Mouse (Mus musculus): ENCODE data around the gene Dnmt1.
A peak's percentile ranks its signal among the peaks of the same experiment; 100 is the strongest.

Dnmt1 gene

DNA sequence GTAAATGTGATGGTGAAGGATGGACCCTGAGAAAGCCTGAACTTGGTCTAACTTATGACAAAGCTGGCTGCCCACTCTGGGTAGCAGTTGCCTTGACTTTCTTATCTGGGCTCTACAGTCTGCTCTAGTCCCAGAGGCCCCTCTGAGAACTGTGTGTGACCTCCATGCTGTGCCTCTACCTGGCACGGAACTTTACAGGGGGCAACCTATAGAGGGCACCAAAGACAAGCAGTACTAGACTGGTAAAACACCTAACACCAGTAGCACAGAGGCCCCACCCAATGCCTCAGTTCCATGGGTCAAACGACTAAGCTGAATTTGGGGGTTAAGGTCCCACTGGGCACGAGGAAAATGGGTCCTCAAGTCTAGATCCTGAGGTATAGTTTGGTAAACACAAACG is 43.5 kb downstream of the Dnmt1 start:
- peak in 1 of 2 experiments; percentile 39 for DNase-seq

GRCm38 (mm10) chr9:20909948-20910347 is 49.7 kb downstream of the Dnmt1 start:
- DNase-seq = no peak

DNA sequence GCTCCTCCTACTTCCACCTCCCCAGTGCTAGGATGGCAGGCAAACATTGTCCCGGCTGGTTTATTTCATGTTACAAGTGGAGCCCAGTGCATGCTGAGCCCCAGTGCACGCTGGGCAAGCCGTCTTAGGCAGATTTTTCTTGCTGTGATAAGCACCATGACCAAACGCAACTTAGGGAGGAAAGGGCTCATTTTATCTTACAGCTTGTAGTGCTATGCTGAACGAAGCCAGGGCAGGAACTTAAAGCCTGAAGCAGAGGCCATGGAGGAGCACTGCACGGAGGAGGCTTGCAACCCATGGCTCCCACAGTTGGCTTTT is 57.6 kb downstream of the Dnmt1 start:
- DNase-seq = no peak

- DNase-seq = peak; percentile 40 to 71
Observed at GRCm38 (mm10) chr9:20901466-20902173, 58.1 kb downstream of the Dnmt1 start.

DNA sequence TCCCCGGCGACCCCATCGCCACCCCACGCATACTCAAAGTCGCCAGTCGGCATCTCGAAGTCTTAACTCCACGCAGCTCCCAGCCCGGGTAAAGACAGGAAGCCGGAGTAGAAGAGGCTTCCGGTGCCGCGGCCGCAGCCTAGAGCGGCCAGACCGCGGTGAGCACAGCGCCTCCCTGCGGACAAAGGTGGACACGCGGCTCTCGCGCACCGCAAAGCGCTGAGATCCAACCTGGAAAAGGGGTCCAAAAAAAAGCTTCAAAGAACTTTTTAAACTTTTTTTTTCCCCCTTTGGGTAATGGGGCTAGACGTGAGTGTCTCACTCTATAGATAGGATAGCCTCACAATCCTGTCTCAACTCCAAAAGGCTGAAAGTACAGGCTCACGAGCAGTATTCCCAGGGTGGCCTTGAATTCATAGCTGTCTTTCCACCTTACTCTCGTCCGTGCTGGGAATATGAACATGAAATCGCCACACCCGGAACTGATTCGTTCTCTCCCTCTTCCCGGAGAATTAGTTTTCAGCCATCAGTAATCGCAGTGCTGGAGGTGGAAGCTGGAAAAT is 61.1 kb downstream of the Dnmt1 start, which contains the start of gene Eif3g:
Eif3g (minus strand) TSS at position 113 of the 563 bp plus-strand sequence.
- DNase-seq = peak; percentile 77 to 86

DNA sequence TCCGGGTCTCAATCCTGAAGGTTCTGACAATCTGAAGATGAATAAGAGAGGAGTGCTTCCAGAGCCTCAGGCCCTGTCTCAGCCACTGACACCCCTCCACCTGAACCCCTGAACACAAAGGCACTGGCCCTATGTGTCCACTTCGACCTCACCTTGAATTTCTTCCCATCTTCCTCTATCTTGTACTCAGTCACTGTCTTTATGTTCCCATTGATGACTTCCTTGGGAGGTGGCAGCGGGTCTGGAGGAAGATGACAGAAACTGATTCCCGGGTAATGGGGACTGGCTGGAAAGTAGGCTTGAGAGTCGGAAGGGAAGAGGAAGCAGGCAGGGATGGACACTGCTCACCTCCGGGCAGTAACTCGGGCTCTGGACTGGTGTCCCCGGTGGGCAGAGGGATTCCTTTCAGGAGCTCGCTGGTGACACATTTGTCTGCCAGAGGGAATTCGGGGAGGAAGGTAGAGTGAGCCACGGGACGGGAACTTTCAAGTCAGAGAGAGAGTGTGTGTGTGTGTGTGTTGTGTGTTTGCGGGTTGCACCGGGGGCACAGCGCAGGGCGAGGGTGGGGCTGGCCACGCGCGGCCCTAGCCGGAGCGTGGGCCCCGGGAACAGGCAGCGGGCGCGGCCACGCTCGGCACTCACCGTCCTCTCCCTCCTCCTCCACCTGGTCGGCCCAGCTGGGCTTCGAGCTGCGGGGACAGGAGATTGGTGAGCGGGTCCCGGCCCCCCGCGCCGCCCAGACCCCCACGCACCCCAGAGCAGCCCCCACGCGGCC is 61.8 kb downstream of the Dnmt1 start:
- no peak for DNase-seq

- DNase-seq = no peak
Observed at GRCm38 (mm10) chr9:20895382-20895781, 64.3 kb downstream of the Dnmt1 start.

GRCm38 (mm10) chr9:20894629-20895028 is 65.1 kb downstream of the Dnmt1 start:
- DNase-seq = no peak

- DNase-seq = no peak
Observed at GRCm38 (mm10) chr9:20893590-20894343, 65.9 kb downstream of the Dnmt1 start.

DNA sequence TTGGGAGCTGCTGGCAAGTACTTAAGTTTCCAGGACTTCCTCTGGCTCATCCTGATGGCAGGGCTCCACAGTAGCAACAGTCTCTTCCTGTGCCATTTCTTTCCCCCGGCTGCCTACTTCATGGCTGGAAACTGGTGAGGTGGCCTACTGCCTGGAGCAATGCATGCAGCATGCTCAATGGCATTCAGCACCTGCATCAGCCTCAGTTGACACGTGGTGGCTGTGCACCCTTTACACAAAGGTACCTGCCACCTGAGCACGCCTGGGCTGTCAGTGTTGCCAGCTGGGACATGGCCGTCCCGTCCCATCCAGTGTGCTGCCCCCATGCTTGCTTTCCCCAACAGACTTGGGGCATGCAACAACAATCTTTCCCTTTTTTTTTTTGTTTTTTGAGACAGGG is 66.6 kb downstream of the Dnmt1 start:
- no peak for DNase-seq

GRCm38 (mm10) chr9:20892104-20892653 is 67.5 kb downstream of the Dnmt1 start:
- DNase-seq = no peak

- no peak for DNase-seq
Observed at GRCm38 (mm10) chr9:20891339-20892103, 68.2 kb downstream of the Dnmt1 start.

DNA sequence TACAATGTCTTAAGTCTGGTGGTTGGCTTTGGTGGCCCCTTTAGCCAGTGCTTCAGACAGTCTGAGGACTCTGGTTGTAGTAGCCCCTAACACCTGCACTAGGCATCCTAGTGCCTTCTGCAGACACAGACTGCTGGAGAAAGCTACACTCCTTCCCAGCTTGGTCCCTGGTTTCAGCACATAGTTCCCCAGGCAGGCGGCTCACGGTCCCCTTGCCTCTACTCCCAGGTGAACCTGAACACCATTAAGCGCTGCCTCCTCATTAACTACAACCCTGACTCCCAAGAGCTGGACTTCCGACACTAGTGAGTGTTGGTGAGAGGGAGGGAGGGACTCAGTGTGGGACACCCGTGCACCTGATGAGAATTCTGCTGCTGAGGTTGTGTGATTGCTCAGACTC is 69.3 kb downstream of the Dnmt1 start:
- DNase-seq = no peak

DNA sequence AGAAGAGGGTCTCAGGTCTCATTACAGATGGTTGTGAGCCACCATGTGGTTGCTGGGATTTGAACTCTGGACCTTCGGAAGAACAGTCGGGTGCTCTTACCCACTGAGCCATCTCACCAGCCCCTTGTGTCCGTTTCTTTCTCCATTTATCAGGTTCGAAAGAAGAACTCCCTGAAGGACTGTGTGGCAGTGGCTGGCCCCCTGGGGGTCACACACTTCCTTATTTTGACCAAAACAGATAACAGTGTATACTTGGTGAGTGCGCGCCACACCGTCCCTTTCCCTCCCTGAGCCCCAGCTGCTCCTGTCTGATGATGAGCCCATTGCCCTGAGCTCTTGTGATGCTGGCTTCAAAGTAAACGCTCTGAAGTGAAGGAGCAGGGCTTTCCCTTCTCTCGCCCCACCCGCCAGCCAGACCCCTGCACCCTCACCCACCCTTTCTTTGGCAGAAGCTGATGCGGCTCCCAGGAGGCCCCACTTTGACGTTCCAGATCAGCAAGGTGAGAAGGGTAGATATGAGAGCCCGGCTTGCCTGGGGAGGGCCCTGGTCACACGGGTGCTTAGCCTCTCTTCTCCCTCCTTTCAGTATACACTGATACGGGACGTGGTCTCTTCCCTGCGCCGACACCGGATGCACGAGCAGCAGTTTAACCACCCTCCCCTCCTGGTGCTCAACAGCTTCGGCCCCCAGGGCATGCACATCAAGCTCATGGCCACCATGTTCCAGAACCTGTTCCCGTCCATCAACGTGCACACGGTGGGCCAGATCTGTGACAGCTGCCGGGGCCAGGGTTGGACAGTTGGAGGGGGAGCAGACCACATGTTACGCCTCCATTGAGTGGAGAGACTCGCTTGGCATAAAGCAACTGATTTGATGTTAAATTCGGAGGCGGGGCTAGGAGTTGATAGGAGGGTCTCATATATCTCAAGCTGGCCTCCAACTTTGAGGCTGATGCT is 70.2 kb downstream of the Dnmt1 start:
- no peak for DNase-seq

- DNase-seq = no peak
Observed at GRCm38 (mm10) chr9:20888386-20888765, 71.3 kb downstream of the Dnmt1 start.

GRCm38 (mm10) chr9:20887704-20888385 is 71.8 kb downstream of the Dnmt1 start, which contains the start of gene Ppan:
Gene Ppan (plus strand): TSS chr9:20888175.
- DNase-seq = peak; percentile 96 to 97

DNA sequence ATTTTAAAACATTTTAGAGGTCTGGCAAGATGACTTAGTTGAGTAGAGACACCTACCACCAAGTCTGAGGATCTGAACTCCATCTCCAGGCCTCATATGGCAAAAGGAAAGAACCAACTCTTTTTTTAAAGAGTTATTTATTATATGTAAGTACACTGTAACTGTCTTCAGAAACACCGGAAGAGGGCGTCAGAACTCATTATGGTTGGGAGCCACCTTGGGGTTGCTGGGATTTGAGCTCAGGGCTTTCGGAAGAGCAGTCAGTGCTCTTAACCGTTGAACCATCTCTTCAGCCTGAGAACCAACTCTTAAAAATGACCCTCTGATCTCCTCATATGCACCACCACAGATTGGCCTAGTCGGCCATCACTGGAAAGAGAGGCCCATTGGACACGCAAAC is 72.5 kb downstream of the Dnmt1 start:
- DNase-seq = no peak

DNA sequence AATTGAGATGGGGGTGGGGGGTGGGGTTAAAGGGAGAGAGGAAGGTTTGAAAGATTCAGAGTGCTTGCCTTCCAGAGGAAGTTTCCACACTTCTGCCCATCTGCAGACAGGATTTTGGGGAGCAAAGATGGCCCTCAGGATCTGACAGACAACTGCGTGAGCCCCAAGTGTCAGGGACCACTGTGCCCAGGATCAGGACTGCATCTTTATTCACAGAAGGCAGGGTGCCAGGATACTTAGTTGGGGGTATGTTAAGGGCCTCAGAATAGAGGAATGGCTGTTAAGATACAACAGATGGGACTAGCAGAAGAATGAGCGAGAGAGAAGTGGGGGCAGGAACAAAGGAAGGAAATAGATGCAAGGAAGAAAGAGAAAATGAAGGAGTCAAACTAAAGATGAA is 73.1 kb downstream of the Dnmt1 start:
- DNase-seq = no peak

DNA sequence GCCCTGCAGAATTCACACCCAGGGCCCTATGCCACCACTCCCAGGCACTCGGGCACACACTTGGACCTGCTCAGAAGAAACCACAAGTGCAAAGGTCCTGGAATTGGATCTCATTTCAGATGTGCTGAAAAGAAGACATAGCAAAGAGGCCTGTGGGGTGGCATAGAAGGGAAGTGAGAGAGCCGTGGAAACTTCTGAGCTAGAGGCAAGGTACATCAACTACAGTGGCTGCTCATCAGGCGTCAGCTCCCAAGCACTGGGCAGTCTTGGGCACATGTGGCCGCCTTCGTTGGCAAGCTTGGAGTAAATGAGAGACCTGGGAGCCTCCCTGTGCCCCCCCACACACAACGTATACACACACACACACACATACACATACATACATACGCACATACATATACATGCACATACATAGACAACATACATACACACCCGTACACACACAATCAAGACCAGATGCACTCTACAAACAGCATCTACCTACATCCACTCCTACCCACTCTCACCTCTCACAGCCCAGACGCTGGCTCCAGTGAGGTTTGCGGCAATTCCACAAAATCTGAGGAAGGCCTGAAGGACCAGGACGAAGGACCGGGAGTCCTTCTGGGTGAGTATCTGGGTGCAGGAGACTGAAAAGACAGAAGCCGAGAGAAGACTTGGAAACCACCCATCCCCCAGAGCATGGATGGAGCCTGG is 80.4 kb downstream of the Dnmt1 start, which contains the start of gene Angptl6:
Angptl6 (minus strand) TSS at position 631 of the 696 bp plus-strand sequence.
- DNase-seq = no peak

DNA sequence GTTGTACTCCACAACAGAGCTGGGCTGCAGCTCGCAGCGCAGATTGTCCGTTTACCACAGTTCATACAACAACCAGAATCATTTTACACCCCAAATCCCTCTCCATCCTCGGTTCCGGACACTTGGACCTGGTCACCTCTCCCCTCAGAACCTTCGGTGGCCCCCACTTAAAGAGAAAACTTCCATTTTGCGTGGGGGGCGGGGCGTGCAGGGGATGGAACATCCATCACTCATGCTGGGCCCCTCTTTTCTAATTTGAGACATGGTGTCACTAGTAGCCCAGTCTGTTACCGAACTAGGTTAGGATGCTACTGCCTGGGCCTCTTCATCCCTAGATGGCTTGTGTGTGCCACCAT is 81.0 kb downstream of the Dnmt1 start:
- DNase-seq = no peak

All from kidney, adult 8-10 months (tissue).